Mouse (Mus musculus): Measurements from ENCODE around the gene Crispld2.

Crispld2 gene

DNA sequence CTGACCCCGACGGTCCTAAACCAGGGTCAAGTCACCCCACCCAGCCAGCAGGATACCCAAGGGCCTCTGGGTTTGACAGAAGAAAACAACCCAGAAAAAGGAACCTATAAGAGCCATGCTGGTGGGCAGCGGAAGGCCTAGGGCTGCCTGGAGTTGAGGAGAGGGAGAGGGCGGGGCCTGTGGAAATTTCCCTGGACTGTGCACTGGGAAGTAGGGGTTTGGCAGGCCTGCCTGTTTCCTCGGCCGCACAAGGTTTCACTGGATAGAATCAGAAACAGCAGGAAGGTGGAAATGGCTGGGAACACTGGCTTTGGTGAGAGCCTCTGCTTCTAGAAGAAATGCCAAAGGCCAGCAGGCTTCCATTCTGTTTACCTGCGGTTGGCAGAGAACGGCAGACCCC is 80.6 kb downstream of the Crispld2 start:
- DNase-seq: peak; percentile 48

GRCm38 (mm10) chr8:120074516-120074915 is 82.3 kb downstream of the Crispld2 start:
- DNase-seq: no peak

GRCm38 (mm10) chr8:120075347-120075746 is 83.1 kb downstream of the Crispld2 start:
- DNase-seq: no peak

GRCm38 (mm10) chr8:120078080-120078479 is 85.8 kb downstream of the Crispld2 start:
- peak; percentile 69 for DNase-seq

DNA sequence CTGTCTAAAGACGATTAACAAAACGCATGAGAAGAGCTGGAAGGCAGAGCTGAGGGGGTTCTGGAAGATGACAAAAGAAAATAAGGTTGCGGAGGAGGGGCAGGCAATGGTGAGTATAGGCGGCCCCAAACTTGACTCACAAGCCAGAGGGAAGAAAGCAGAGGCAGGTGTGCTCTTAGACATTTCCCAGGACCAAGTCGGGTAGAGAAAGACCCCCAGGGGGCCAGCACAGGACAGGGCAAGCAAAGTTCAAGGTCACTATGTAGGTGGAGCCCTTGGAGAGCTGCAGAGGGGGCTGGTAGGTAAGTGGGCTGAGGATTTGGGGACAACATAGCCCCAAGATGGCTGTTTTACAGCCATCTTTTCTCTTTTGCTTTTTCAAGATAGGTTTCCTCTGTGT is 87.1 kb downstream of the Crispld2 start:
- DNase-seq: no peak

DNA sequence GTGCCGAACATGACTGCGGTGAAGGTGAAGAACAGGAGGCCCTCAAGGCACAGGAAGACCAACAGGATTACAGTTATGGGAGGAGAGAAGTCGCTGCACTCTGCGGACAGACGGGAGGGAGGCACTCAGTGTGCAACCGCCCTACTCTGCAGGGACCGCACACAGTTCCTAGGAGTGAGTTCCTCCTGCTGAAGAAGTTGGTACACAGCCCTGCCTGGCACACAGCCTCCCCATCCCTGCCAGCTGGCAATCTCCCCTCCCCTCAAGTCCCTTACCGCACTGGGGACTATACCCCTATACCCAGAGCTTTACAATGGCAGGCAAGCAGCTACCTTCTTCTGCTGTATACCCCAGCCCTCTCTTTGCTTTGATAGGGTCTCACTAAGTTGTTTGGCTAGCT is 91.0 kb downstream of the Crispld2 start:
- DNase-seq: peak; percentile 63

DNA sequence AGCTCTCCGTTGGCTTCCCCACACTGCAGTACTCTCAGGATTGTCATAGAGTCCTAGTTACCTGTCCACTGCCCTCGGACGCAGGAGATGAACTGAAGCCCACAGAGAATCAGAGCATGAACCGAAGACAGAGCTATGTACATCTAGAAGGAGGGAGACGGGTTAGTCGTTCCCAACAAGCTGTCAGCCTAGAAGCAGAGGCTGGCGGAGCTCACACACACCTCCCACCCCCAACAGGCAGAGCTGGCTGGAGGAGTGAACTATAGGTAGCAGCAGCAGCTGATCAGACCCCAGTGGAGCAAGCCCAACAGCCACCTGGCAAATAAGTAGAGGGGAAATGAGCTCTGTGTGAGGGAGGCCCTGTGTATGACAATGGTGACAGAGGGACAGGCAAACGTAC is 92.5 kb downstream of the Crispld2 start:
- DNase-seq: no peak

GRCm38 (mm10) chr8:120089511-120089910 is 97.3 kb downstream of the Crispld2 start:
- no peak for DNase-seq

DNA sequence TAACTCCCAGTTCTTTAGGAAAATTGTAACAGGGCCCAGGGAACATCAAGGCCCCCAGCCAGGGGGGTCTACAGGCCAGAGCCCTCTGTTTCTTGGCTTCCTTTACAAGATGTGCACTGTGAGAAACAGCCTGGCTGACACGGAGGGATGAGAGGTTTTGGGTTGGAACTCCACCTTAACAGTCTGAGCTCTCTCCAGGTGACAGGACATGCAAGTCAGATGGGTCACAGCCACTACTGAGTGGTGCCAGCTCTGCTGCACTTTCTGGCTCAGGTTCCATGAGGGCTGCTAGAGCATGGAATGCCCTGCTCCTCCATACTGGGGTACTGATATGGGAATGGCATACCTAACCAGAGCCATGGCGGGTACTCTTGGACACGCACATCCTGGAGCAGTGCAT is 98.8 kb downstream of the Crispld2 start:
- DNase-seq: peak; percentile 81

DNA sequence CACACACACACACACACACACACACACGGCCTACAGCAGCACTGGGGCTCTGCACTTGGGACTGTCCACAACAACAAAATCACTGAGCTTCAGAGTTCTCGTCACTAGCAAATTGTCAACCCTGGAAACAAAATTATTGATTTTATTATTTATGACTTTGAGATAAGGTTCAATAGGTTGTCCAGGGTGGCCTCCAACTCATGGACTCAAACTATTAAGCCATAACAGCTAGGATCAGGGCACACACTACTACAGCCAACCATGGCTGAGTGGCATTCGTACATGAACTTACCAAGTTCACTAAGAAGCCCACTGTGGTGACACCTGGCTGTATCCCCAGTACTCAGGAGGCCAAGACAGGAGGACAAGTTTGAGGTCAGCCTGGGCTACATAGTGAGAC is 100.9 kb downstream of the Crispld2 start:
- DNase-seq: no peak

DNA sequence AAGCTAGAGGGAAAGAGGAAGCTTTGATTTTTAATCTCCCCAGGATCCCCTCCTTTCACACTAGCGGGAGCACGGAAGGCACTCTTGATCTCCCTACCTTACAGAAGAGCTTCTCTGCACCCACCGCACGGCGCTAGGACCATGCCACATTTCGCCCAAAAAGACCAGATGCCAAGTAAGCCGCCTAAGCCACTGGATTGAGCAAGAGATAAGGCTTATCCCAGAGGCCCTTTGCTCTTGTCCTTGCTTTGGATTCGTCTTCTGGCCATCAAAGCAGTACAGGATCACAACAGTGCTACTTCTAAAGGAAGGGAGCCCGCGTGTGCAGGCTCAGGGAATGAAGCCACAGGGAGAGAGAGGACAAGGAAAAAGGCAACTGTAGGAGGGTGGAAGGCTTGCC is 102.6 kb downstream of the Crispld2 start:
- no peak for DNase-seq

DNA sequence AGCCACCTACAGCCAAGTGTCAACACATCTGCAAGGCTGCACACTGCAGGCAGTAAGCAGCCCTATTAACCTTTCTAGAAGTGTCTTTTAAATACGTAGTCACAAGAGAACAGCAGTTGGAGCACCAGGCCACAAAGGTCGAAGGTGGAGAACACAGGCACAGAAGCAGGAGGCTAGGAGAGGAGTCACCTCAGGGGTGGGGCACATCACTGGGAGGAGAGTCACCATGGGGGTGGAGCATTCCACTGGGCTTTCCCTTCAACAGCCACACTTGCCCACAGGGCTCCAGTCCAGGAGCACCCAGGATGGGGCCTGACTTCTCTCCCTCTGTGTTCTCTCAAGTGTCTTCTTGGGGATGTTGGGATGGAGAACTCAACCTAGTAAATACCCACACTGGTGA is 104.2 kb downstream of the Crispld2 start:
- DNase-seq: no peak

- DNase-seq: no peak
These were observed 108.3 kb downstream of the Crispld2 start for GRCm38 (mm10) chr8:120100388-120101067.

DNA sequence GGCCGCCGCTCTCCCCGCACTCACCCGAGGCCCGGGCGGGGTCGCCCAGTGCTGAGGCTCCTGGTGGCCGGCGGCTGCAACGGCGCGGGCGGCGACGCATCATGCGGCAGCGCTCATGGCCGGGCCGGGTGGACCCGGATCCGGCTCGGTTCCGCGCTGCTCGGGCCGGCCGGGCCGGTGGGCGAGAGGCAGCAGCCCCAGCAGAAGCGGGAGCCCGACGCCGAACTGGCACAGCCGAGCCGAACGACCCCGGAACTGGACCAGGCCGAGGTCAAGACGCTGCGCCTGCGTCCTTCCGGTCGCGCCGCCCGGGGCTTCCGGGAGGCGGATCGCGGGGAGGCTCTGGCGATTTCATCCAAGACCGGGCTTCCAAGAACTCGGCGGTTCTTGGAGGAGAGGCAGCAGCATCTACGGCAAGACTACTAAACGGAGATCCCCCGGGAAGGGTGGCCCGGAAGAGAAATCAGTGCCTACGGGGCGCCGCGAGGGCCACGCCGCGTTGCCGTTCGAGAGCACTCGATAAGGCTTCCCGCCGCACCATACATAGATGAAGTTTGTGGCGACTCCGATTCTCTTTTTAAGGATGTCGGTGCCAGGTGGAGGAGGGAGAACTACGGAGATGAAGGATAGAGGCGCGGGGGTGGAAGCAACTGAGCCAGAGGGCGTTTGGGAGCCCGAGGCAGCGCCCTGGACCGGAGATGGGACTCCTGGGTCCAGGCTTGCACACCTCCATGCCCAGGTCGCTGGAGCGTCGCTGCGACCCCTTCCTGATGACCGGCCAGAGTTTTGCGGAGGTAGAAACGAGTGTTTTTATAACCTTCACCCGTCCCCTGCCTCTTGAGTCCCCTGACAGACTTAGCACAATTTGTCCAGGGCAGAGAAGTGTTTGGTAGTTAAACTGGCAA is 109.1 kb downstream of the Crispld2 start, which contains the start of gene Zdhhc7:
TSS of gene Zdhhc7 (minus strand) at position 415 of the 905 bp plus-strand sequence.
- DNase-seq: peak; percentile 84

Data from cerebellum, adult 9-11 months (tissue).